In the genomic region with DNA sequence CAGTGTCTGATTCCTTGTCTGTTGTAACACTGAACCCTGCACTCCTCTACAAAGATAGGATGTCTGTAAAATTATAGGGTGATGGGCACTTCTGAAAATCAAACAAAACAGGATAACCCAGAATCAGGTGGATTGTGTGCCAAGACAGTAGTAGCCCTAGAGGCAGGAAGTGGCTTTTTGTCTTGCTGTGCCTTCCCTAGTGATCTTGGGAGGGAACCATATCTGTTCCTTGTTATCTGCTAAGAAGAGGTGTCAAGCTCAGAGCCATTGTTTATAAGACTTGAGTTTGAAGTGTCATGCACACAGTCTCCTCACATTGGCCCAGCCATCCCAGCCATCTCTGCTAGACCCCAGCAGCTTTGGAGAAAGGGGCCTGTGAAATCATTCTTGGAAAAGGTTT, we compare ENCODE assay signal across 21 mouse cellular contexts.
"Had no signal": no experiment of that assay in that cellular context is flagged by ENCODE, and none has a peak within 500 bp of the region (broad histone marks: within the 10 kb centered on the region; RNA-seq: fewer than 3 reads in every experiment).

No protein-coding gene starts in this region.

- ATAC-seq: intestine, embryonic 16.5 days; liver, embryonic 12.5 days had no signal

- H3K9me3 ChIP-seq: heart, embryonic 10.5 days; heart, embryonic 12.5 days; hindbrain, embryonic 13.5 days; hindbrain, embryonic 15.5 days; kidney, embryonic 15.5 days; limb, embryonic 13.5 days; limb, embryonic 15.5 days; liver, embryonic 12.5 days had no signal

- H3K9ac ChIP-seq: heart, embryonic 12.5 days; hindbrain, embryonic 13.5 days; hindbrain, embryonic 15.5 days; kidney, embryonic 15.5 days; limb, embryonic 13.5 days; limb, embryonic 15.5 days; liver, embryonic 12.5 days had no signal

- DNase-seq: gastrocnemius, postnatal 14 days; gastrocnemius, postnatal 36 days; heart, adult 18-20 months; heart, postnatal 10 days; kidney, adult 11 months; kidney, adult 2 months; kidney, adult 9 months; kidney, postnatal 14 days; kidney, postnatal 36 days; left cerebral cortex, postnatal 4 days had no signal

- H3K4me1 ChIP-seq: heart, embryonic 12.5 days; hindbrain, embryonic 13.5 days; hindbrain, embryonic 15.5 days; kidney, embryonic 15.5 days; limb, embryonic 15.5 days; liver, embryonic 12.5 days had no signal

- H3K4me2 ChIP-seq: heart, embryonic 12.5 days; hindbrain, embryonic 13.5 days; hindbrain, embryonic 15.5 days; kidney, embryonic 15.5 days; limb, embryonic 13.5 days; limb, embryonic 15.5 days; liver, embryonic 12.5 days had no signal

- H3K4me3 ChIP-seq: heart, embryonic 10.5 days; heart, embryonic 12.5 days; hindbrain, embryonic 13.5 days; hindbrain, embryonic 15.5 days; kidney, embryonic 15.5 days; limb, embryonic 13.5 days; limb, embryonic 15.5 days; liver, embryonic 12.5 days had no signal

- H3K27ac ChIP-seq: heart, embryonic 10.5 days; hindbrain, embryonic 13.5 days; hindbrain, embryonic 15.5 days; hindbrain, postnatal 0 days; kidney, embryonic 15.5 days; kidney, postnatal 0 days; limb, embryonic 13.5 days; limb, embryonic 15.5 days; liver, embryonic 12.5 days had no signal

- H3K27me3 ChIP-seq: heart, embryonic 12.5 days; hindbrain, embryonic 13.5 days; hindbrain, embryonic 15.5 days; kidney, embryonic 15.5 days; limb, embryonic 13.5 days; limb, embryonic 15.5 days; liver, embryonic 12.5 days had no signal
